Comparison of ENCODE assay signal across 9 mouse cellular contexts in genomic region chr10:80566375-80567092, GRCm38 (mm10). TPM values are rescaled to one million over a fixed set of nuclear protein-coding genes. Genes with fewer than 3 reads are reported as not detected.
DNase-seq lines count a peak whose midpoint lies in the region; ATAC-seq lines count a peak whose summit lies in the region.
"Had no signal": no experiment of that assay in that cellular context is flagged by ENCODE, and none has a peak within 500 bp of the region (broad histone marks: within the 10 kb centered on the region; RNA-seq: fewer than 3 reads in every experiment).

No protein-coding gene starts in this region.

- H3K27me3 ChIP-seq in forebrain, embryonic 16.5 days (replicated peaks; ENCODE audit: control insufficient read depth, insufficient read depth, low read length): no peaks in the 10 kb centered on the region
- no peaks in the 10 kb centered on the region for H3K27me3 ChIP-seq in hindbrain, embryonic 10.5 days (ENCODE audit: insufficient read depth, poor library complexity, severe bottlenecking)
- H3K27me3 ChIP-seq: megakaryocyte, embryonic 14.5 days had no signal

- peak overlapping the region; percentile 81 for H3K27ac ChIP-seq in forebrain, embryonic 16.5 days (ENCODE audit: low read length)
- peak overlapping the region; percentile 73 for H3K27ac ChIP-seq in hindbrain, embryonic 10.5 days

- H3K4me2 ChIP-seq in forebrain, embryonic 16.5 days (ENCODE audit: low read length): peak overlapping the region; percentile 43

- peak overlapping the region; percentile 17 for H3K4me3 ChIP-seq in forebrain, embryonic 16.5 days (replicated peaks; ENCODE audit: low read length)
- H3K4me3 ChIP-seq in hindbrain, embryonic 10.5 days: peak overlapping the region; percentile 29
- H3K4me3 ChIP-seq: megakaryocyte, embryonic 14.5 days had no signal

- H3K9ac ChIP-seq in forebrain, embryonic 16.5 days (replicated peaks; ENCODE audit: low read depth, low read length): peak overlapping the region; percentile 42

- 6% methylated on average over 17 of the region's 17 CpGs for WGBS in forebrain, embryonic 16.5 days
- WGBS in hindbrain, embryonic 10.5 days: 23% methylated on average over 17 of the region's 17 CpGs

- H3K36me3 ChIP-seq in forebrain, embryonic 16.5 days (ENCODE audit: control insufficient read depth, insufficient read depth): no peaks in the 10 kb centered on the region
- H3K36me3 ChIP-seq in hindbrain, embryonic 10.5 days: peaks cover 12% of the 10 kb centered on the region

- peak; percentile 68 for DNase-seq in Muller cell, postnatal 12 days (ENCODE audit: inconsistent ontology term)
- DNase-seq in cerebellum, adult 18-20 months: peak; percentile 91 to 93
- DNase-seq in hindbrain, embryonic 10.5 days (ENCODE audit: low spot score): peak; percentile 89
- peak; percentile 87 for DNase-seq in layer of hippocampus, postnatal 36 days
- peak; percentile 79 to 90 for DNase-seq in lung, postnatal 4 days
- DNase-seq in right cerebral cortex, adult 2 months (ENCODE audit: low spot score in 2 of 2): peak; percentile 94 to 95
- peak; percentile 70 for DNase-seq in urinary bladder, adult 2 months (ENCODE audit: low spot score)

- H3K9me3 ChIP-seq in forebrain, embryonic 16.5 days (ENCODE audit: control insufficient read depth, low read length): no peaks in the 10 kb centered on the region
- H3K9me3 ChIP-seq in hindbrain, embryonic 10.5 days: no peaks in the 10 kb centered on the region
- H3K9me3 ChIP-seq: megakaryocyte, embryonic 14.5 days had no signal

- peaks cover 39% of the 10 kb centered on the region for H3K4me1 ChIP-seq in forebrain, embryonic 16.5 days (replicated peaks; ENCODE audit: control insufficient read depth, insufficient read depth, low read length)
- H3K4me1 ChIP-seq in hindbrain, embryonic 10.5 days (replicated peaks): peaks cover 58% of the 10 kb centered on the region

- peak; percentile 75 for ATAC-seq in forebrain, embryonic 16.5 days

RNA-seq across cellular contexts. Expression of gene Rexo1, which starts 5.2 kb away (rescaled TPM):
- polyA plus RNA-seq in forebrain, embryonic 16.5 days (2015; fragmentation: Nextera tagmentation; extraction: Ambion mirVana): 28.1 and 30.3 TPM in 2 replicates
- polyA plus RNA-seq in hindbrain, embryonic 10.5 days (2016; fragmentation: Nextera tagmentation; extraction: Ambion mirVana): 33.3 and 38.5 TPM in 2 replicates
- total RNA-seq in layer of hippocampus, postnatal 36 days (2021): 10 to 100 TPM; 43.9 to 49.3 TPM
- 21.2 and 26.6 TPM in 2 replicates for polyA plus RNA-seq in urinary bladder, adult 2 months (2012; rRNA removed)

RNA-seq across cellular contexts. Expression of gene Klf16, which starts 10.6 kb away (rescaled TPM):
- 9.2 and 10.1 TPM in 2 replicates for polyA plus RNA-seq in forebrain, embryonic 16.5 days (2015; fragmentation: Nextera tagmentation; extraction: Ambion mirVana)
- polyA plus RNA-seq in hindbrain, embryonic 10.5 days (2016; fragmentation: Nextera tagmentation; extraction: Ambion mirVana): 6.9 and 7.3 TPM in 2 replicates
- 10 to 100 TPM; 51.7 to 56.8 TPM for total RNA-seq in layer of hippocampus, postnatal 36 days (2021)
- polyA plus RNA-seq in urinary bladder, adult 2 months (2012; rRNA removed): 11.5 and 11.8 TPM in 2 replicates

RNA-seq across cellular contexts. Expression of gene Abhd17a, which starts 23.6 kb away (rescaled TPM):
- polyA plus RNA-seq in forebrain, embryonic 16.5 days (2015; fragmentation: Nextera tagmentation; extraction: Ambion mirVana): 92.2 and 93.1 TPM in 2 replicates
- 89.1 and 109 TPM in 2 replicates for polyA plus RNA-seq in hindbrain, embryonic 10.5 days (2016; fragmentation: Nextera tagmentation; extraction: Ambion mirVana)
- total RNA-seq in layer of hippocampus, postnatal 36 days (2021): 100 to 1,000 TPM; 161 to 176 TPM
- polyA plus RNA-seq in urinary bladder, adult 2 months (2012; rRNA removed): 66.0 and 67.1 TPM in 2 replicates

RNA-seq across cellular contexts. Expression of gene Atp8b3, which starts 27.6 kb away (rescaled TPM):
- polyA plus RNA-seq in forebrain, embryonic 16.5 days (2015; fragmentation: Nextera tagmentation; extraction: Ambion mirVana): 0.16 and 0.23 TPM in 2 replicates
- 0.56 and 0.90 TPM in 2 replicates for polyA plus RNA-seq in hindbrain, embryonic 10.5 days (2016; fragmentation: Nextera tagmentation; extraction: Ambion mirVana)
- under 1 TPM; 0.25 to 0.35 TPM for total RNA-seq in layer of hippocampus, postnatal 36 days (2021)
- 0.03 TPM in 1 of 2 replicates, not detected in the other for polyA plus RNA-seq in urinary bladder, adult 2 months (2012; rRNA removed)

RNA-seq across cellular contexts. Expression of gene Scamp4, which starts 36.1 kb away (rescaled TPM):
- 69.9 and 77.2 TPM in 2 replicates for polyA plus RNA-seq in forebrain, embryonic 16.5 days (2015; fragmentation: Nextera tagmentation; extraction: Ambion mirVana)
- polyA plus RNA-seq in hindbrain, embryonic 10.5 days (2016; fragmentation: Nextera tagmentation; extraction: Ambion mirVana): 89.9 and 92.0 TPM in 2 replicates
- total RNA-seq in layer of hippocampus, postnatal 36 days (2021): 10 to 100 TPM; 41.8 to 44.9 TPM
- polyA plus RNA-seq in urinary bladder, adult 2 months (2012; rRNA removed): 40.3 and 46.2 TPM in 2 replicates

Comparison
In these comparisons a context has a peak if more than half of its experiments do, and no peak if none do; other contexts are left out.
1. Peak in every context shown above with its lines: DNase-seq, ATAC-seq, H3K4me3 ChIP-seq and H3K27ac ChIP-seq.